Mouse (Mus musculus) G1E (cell line): Measurements from ENCODE around the gene Hectd4.

Experiments used
- CTCF ChIP-seq: IDR thresholded peaks from 2 replicates; pipeline ENCODE4 v1.5.1; 2012; ENCODE audit warnings: low read depth, low read length, inconsistent platforms, mixed read lengths
- GATA1 ChIP-seq: IDR thresholded peaks from 2 replicates; pipeline ENCODE4 v1.6.1; 2012; ENCODE audit warnings: borderline replicate concordance, low read length, inconsistent platforms, mixed read lengths
- GATA2 ChIP-seq: IDR thresholded peaks from 2 replicates; pipeline ENCODE4 v1.6.1; 2012; ENCODE audit warnings: low read depth, low read length, inconsistent platforms, borderline replicate concordance
- POLR2AphosphoS5 ChIP-seq: IDR thresholded peaks from 2 replicates; pipeline ENCODE4 v1.6.1; 2012; ENCODE audit warnings: low read depth, low read length, inconsistent platforms; ENCODE audit not compliant: insufficient replicate concordance
- TAL1 ChIP-seq: conservative IDR thresholded peaks from 2 replicates; pipeline ENCODE4 v1.6.1; 2012; ENCODE audit warnings: low read depth, low read length, inconsistent platforms, mixed read lengths

DNA sequence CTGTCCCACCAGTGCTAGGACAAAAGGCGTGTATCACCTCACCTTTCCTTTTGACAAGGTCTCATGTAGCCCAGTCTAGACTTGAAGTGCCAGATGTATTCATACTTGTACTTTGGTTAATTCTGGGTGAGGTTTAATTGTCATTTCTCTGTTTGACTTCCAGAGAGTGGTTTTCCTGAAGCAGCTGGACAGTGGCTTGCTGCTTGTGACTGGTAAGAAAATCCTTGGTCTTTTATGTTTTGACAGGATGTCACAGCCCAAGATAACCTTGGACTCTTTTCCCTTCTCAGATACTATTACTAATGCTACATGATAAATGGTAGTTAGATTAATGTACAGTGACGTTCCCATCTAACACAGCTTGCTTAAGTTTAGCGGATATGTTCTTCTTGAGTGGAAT lies 13.0 kb upstream of the Hectd4 start:
- TF ChIP-seq CTCF: no peak
- no peak for TF ChIP-seq GATA2
- no peak for TF ChIP-seq GATA1
- TF ChIP-seq TAL1: no peak
- TF ChIP-seq POLR2AphosphoS5: no peak
